Mouse (Mus musculus) midbrain, embryonic 11.5 days (tissue): Measurements from ENCODE around the gene Crmp1. TPM values are rescaled to one million over a fixed set of nuclear protein-coding genes. Genes with fewer than 3 reads are reported as not detected.

Experiments
- ATAC-seq: fragments of 200-750 bp; cut with Nextera tagmentation; 2 replicates; pipeline ENCODE4 v1.8.0; 2017; ENCODE audit warnings: moderate TSS enrichment, moderate library complexity; ENCODE audit not compliant: low FRiP score
- DNase-seq: peaks from one replicate; pipeline ENCODE4 v3.0.0; 2015; ENCODE audit warnings: low spot score; ENCODE audit errors: missing footprints
- H3K27ac ChIP-seq: fragments of 300-500 bp; sonication (generic); 2 replicates; pipeline ENCODE4 v1.5.1; 2014; ENCODE audit warnings: low read depth, low read length
- H3K27me3 ChIP-seq: fragments of 300-500 bp; sonication (generic); 2 replicates; pipeline ENCODE4 v1.6.1; 2014; ENCODE audit warnings: mild to moderate bottlenecking, low read length, moderate library complexity, mixed read lengths; ENCODE audit not compliant: control insufficient read depth, insufficient read depth
- H3K36me3 ChIP-seq: fragments of 300-500 bp; sonication (generic); 2 replicates; pipeline ENCODE4 v1.6.1; 2014; ENCODE audit warnings: mild to moderate bottlenecking, low read length, moderate library complexity, mixed read lengths; ENCODE audit not compliant: control insufficient read depth, insufficient read depth
- H3K4me1 ChIP-seq: fragments of 300-500 bp; sonication (generic); 2 replicates; pipeline ENCODE4 v1.6.1; 2014; ENCODE audit warnings: low read length; ENCODE audit not compliant: control insufficient read depth, insufficient read depth
- H3K4me2 ChIP-seq: fragments of 300-500 bp; sonication (generic); 2 replicates; pipeline ENCODE4 v1.6.1; 2014; ENCODE audit warnings: mild to moderate bottlenecking, moderate library complexity
- H3K4me3 ChIP-seq: fragments of 300-500 bp; sonication (generic); 2 replicates; pipeline ENCODE4 v1.5.1; 2014; ENCODE audit warnings: low read depth, low read length
- H3K9ac ChIP-seq: fragments of 300-500 bp; sonication (generic); 2 replicates; pipeline ENCODE4 v1.6.1; 2014; ENCODE audit warnings: low read length
- H3K9me3 ChIP-seq: fragments of 300-500 bp; sonication (generic); 2 replicates; pipeline ENCODE4 v1.6.1; 2016; ENCODE audit warnings: low read length; ENCODE audit not compliant: control insufficient read depth
- WGBS: fragments of 180-500 bp; shearing (Covaris S2); extraction: QIAGEN DNeasy Blood & Tissue Kit; methylation state at CpG from one replicate; pipeline ENCODE4 v1.1.7; 2014; 5-methylcytosine and 5-hydroxymethylcytosine counted together
- polyA plus RNA-seq: library from polyadenylated mRNA; unstranded; fragments of >200 nt; fragmentation: Nextera tagmentation; extraction: Ambion mirVana; gene quantifications from 2 replicates; pipeline ENCODE4 v1.2.1, GENCODE M21; 2014

Crmp1 gene
- polyA plus RNA-seq, 1 experiment from 2014 or later: 295 TPM

DNA sequence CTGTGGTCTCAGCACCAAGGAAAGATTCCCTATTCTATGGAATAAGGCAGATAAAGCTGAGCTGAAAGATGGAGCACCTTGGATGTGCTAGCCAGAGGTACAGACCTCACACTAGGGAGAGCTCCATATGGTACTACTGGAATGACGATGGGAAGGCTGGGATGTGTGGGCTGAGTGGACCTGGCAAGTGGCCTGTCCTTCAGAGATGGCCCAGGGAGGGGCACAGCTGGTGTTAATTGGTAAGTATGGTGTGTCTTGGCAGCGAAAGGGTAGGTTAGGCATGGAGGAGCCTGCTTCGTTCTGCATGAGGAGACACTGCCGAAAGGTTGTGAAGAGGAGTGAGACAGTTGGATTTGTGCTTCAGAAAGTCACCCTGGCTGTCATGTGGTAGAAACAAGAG is 12.8 kb downstream of the Crmp1 start:
- H3K9ac ChIP-seq: no peak overlapping the region
- peaks cover 9% of the 10 kb centered on the region for H3K4me1 ChIP-seq
- no peak for ATAC-seq
- H3K27ac ChIP-seq: no peak overlapping the region
- no peaks in the 10 kb centered on the region for H3K36me3 ChIP-seq
- DNase-seq: no peak
- WGBS: 87% methylated on average over 4 of the region's 4 CpGs
- no peaks in the 10 kb centered on the region for H3K27me3 ChIP-seq
- no peaks in the 10 kb centered on the region for H3K9me3 ChIP-seq
- no peak overlapping the region for H3K4me2 ChIP-seq
- no peak overlapping the region for H3K4me3 ChIP-seq

DNA sequence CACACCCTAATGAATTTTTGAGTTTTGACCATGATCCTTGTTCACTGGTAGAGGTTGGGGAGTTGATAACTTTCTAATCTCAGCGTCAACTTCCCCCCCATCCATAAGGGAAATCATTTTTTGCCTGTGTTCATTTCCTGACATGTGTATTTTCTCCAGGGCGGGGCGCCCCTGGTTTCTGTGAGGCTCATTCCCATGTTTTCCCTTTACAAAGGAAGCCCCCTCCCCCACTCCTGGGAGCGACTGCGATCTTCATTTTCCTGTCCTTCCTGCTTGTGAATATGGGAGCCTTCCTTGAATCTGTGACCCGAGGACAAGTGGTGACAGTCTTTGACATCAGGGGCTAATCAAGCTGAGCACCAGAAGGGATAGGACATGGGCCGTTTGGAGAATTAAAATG is 15.1 kb downstream of the Crmp1 start:
- H3K27ac ChIP-seq: no peak overlapping the region
- no peak overlapping the region for H3K4me3 ChIP-seq
- DNase-seq: no peak
- 71% methylated on average over 7 of the region's 7 CpGs for WGBS
- H3K27me3 ChIP-seq: no peaks in the 10 kb centered on the region
- no peak overlapping the region for H3K4me2 ChIP-seq
- H3K9ac ChIP-seq: no peak overlapping the region
- no peaks in the 10 kb centered on the region for H3K36me3 ChIP-seq
- no peak for ATAC-seq
- H3K4me1 ChIP-seq: peaks cover 7% of the 10 kb centered on the region
- H3K9me3 ChIP-seq: no peaks in the 10 kb centered on the region

DNA sequence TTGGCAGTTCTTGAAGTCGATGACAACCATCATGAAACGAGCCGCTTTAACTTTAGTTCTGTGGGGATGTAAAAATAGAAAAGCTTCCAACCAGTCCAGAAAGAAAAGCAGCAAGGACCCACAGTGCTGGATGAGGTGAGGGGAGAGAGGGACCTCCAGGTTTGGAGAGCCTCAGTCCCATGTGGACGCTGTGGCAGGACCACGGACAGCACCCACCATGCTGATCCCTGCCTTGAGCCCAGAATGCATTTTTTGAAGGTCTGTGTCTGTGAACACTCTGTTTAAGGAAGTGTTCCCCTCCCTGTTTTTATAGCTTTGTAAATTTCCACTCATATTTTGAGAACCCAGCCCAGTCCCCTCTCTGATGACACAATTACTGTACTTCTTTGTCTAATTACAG is 15.5 kb downstream of the Crmp1 start:
- H3K36me3 ChIP-seq: no peaks in the 10 kb centered on the region
- H3K4me1 ChIP-seq: peaks cover 7% of the 10 kb centered on the region
- no peaks in the 10 kb centered on the region for H3K9me3 ChIP-seq
- H3K27me3 ChIP-seq: no peaks in the 10 kb centered on the region
- H3K4me2 ChIP-seq: no peak overlapping the region
- H3K27ac ChIP-seq: no peak overlapping the region
- H3K9ac ChIP-seq: no peak overlapping the region
- ATAC-seq (no peak), DNase-seq (peak; percentile 89)
- 67% methylated on average over 5 of the region's 5 CpGs for WGBS
- no peak overlapping the region for H3K4me3 ChIP-seq

DNA sequence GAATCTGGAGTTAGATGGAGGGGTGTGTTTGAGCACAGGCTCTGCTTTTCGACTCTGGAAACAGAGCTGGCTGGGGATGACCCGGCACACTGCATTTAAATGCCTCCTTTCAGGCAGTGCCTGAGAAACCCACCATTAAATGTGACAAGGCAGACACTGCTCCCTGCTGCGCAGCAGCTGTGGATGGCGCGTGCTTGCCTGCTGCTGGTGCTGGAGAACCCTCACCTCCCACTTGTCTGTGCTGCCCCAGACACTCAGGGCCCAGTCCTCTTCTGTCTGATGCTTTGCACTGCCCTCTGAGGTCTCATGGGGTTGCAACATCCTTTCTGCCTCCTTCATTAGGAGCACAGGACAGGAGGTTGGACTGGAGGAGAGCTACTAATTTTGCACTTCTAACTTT is 20.0 kb downstream of the Crmp1 start:
- Histone ChIP-seq H3K4me1 (peaks cover 2% of the 10 kb centered on the region), H3K4me3 (no peak overlapping the region), H3K9ac (no peak overlapping the region), H3K9me3 (no peaks in the 10 kb centered on the region), H3K36me3 (peaks cover 9% of the 10 kb centered on the region), H3K27ac (no peak overlapping the region), H3K27me3 (no peaks in the 10 kb centered on the region), H3K4me2 (no peak overlapping the region)
- 68% methylated on average over 5 of the region's 5 CpGs for WGBS
- DNase-seq (no peak), ATAC-seq (peak; percentile 40; the same call in 1 of the 2 replicates)

DNA sequence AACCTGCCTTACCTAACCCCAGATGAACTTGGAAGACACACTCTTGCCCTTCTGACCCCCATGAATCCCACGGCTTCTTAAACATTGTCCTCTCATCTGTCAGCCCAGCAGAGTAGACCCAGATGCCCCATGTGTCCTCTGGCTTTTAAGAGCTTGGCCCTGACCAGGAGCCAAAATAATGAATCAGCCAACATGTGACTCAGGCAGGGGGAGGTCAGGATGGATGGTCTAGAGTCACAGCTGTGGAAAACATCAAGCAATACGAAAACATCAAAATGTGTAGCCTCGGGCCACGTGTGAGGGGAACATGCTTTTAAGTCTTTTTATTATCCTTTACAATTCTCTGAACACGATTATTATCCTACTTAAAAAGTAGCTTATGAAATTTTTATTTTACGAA is 22.1 kb downstream of the Crmp1 start:
- no peak overlapping the region for H3K9ac ChIP-seq
- H3K4me2 ChIP-seq: no peak overlapping the region
- H3K27ac ChIP-seq: no peak overlapping the region
- H3K4me3 ChIP-seq: no peak overlapping the region
- H3K4me1 ChIP-seq: no peaks in the 10 kb centered on the region
- H3K9me3 ChIP-seq: no peaks in the 10 kb centered on the region
- 87% methylated on average over 6 of the region's 6 CpGs for WGBS
- peaks cover 9% of the 10 kb centered on the region for H3K36me3 ChIP-seq
- DNase-seq: no peak
- ATAC-seq: no peak
- no peaks in the 10 kb centered on the region for H3K27me3 ChIP-seq

DNA sequence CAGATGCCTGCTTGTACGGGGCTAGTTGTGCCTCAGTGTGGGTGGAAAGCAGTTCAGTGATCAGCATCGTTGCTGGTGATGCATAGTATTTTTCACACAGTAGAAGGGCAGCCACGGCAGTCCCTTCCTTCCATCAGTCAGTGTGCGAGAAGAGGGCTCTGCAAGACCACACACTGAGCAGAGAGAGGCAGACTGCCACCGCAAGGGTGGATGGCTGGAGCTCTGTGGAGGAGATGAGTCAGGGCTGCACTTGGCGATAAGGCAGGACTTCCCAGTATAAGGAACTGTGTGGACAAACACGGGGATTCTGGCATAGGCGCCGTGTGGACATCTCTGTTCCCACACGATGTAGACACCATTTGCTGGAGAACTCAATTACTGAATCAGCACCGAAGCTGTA is 39.3 kb downstream of the Crmp1 start:
- no peaks in the 10 kb centered on the region for H3K4me1 ChIP-seq
- H3K4me2 ChIP-seq: no peak overlapping the region
- H3K9me3 ChIP-seq: no peaks in the 10 kb centered on the region
- DNase-seq (no peak), ATAC-seq (no peak)
- WGBS: 93% methylated on average over 11 of the region's 11 CpGs
- no peaks in the 10 kb centered on the region for H3K27me3 ChIP-seq
- peaks cover 32% of the 10 kb centered on the region for H3K36me3 ChIP-seq
- H3K4me3 ChIP-seq: no peak overlapping the region
- H3K9ac ChIP-seq: no peak overlapping the region
- no peak overlapping the region for H3K27ac ChIP-seq

DNA sequence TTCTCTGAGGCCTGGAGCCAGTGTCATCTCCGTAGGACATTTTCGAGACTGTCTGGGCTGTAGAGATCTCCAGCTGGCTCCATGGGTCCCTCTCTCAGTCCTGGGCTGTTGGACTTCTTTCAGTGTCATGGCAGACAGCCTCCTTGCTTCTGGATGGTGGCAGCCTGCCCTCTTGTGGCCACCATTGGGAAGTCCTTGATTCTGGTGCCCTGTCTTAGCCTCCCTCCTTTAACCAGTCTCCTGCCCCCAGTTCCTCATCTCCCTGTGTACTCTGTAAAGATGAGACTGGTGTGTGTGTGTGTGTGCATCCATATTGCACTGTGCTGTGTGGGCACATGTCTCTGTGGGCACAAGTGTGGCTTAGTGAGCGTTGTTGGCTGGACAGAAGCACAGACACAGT is 46.6 kb downstream of the Crmp1 start:
- DNase-seq (peak; percentile 94), ATAC-seq (peak; percentile 55; the same call in 1 of the 2 replicates)
- WGBS: 87% methylated on average over 3 of the region's 3 CpGs
- no peaks in the 10 kb centered on the region for H3K9me3 ChIP-seq
- no peak overlapping the region for H3K9ac ChIP-seq
- H3K36me3 ChIP-seq: peaks cover 13% of the 10 kb centered on the region
- H3K4me3 ChIP-seq: no peak overlapping the region
- no peak overlapping the region for H3K27ac ChIP-seq
- H3K4me1 ChIP-seq: no peaks in the 10 kb centered on the region
- H3K27me3 ChIP-seq: no peaks in the 10 kb centered on the region
- no peak overlapping the region for H3K4me2 ChIP-seq

DNA sequence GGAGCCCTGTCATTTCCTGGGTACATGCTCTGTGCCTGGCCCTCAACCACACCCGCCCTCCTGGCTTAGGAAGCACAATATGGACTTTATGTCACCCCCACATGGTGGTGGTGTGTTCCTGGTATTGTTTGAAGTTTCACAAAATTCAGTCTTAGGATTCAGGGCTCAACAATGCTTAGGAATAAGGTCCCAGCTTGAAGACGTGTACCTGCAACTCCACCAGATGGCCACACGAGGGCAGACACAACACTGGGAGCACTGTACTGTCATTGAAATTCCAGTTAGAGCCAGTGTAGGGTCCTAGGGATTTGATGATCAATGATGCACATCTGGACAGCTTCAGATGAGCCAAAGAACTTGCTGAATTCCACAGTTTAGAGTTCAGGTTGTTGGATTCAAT is 47.5 kb downstream of the Crmp1 start:
- peak; percentile 91 for DNase-seq
- no peak overlapping the region for H3K4me3 ChIP-seq
- no peak for ATAC-seq
- no peak overlapping the region for H3K9ac ChIP-seq
- H3K36me3 ChIP-seq: peaks cover 8% of the 10 kb centered on the region
- H3K27ac ChIP-seq: no peak overlapping the region
- H3K27me3 ChIP-seq: no peaks in the 10 kb centered on the region
- no peak overlapping the region for H3K4me2 ChIP-seq
- H3K9me3 ChIP-seq: no peaks in the 10 kb centered on the region
- H3K4me1 ChIP-seq: no peaks in the 10 kb centered on the region
- WGBS: 17% methylated on average over 3 of the region's 3 CpGs

DNA sequence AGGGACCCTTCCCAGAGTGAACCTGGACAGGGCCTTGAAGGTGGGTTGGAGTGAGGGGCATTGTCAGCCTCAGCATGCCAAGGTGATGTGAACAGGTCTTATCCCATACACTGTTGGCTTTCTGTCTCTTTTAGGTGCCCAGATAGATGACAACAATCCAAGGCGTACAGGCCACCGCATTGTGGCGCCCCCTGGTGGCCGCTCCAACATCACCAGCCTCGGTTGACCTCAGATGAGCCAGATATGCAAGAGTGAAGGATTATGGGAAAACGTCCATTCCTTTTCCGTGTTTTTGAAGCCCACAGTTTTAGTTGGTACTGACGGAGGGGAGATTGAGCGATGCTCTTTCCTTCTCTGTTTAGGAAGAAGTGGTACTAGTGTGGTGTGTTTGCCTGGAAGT is 49.2 kb downstream of the Crmp1 start:
- Histone ChIP-seq H3K36me3 (peaks cover 7% of the 10 kb centered on the region; the same call in 1 of the 2 replicates), H3K4me1 (no peaks in the 10 kb centered on the region), H3K9ac (no peak overlapping the region), H3K4me3 (no peak overlapping the region), H3K27me3 (no peaks in the 10 kb centered on the region), H3K9me3 (no peaks in the 10 kb centered on the region), H3K27ac (no peak overlapping the region), H3K4me2 (no peak overlapping the region)
- WGBS: 66% methylated on average over 9 of the region's 9 CpGs
- DNase-seq (peak; percentile 92), ATAC-seq (no peak)

DNA sequence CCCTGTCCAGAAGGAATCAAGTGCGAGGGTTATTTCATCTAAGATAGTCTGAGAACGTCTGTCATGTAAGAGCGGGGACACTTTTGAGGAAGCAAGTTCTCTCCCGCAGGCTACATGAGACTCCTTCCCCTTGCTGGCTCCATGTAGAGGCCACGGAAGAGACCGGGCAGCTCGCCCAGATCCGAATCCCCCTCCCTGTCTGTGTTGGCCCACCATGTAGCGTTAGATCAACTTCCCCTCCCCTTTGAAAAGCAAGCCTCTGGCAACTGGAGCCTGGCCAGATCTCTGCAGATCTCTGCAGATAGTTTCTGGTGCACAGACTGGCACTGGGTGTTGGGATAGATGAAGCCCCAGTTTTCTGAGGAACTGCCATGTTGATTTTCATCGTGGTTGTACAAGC is 55.0 kb downstream of the Crmp1 start:
- H3K36me3 ChIP-seq: peaks cover 5% of the 10 kb centered on the region; the same call in 1 of the 2 replicates
- no peak overlapping the region for H3K4me2 ChIP-seq
- DNase-seq (no peak), ATAC-seq (no peak)
- H3K27me3 ChIP-seq: no peaks in the 10 kb centered on the region
- WGBS: 80% methylated on average over 10 of the region's 10 CpGs
- no peaks in the 10 kb centered on the region for H3K9me3 ChIP-seq
- no peak overlapping the region for H3K27ac ChIP-seq
- H3K4me3 ChIP-seq: no peak overlapping the region
- no peak overlapping the region for H3K9ac ChIP-seq
- H3K4me1 ChIP-seq: no peaks in the 10 kb centered on the region
